Mouse (Mus musculus): Measurements from ENCODE around the gene Gm47841. TPM values are rescaled to one million over a fixed set of nuclear protein-coding genes. Genes with fewer than 3 reads are reported as not detected.
A peak's percentile ranks its signal among the peaks of the same experiment; 100 is the strongest.

Gene Gm47841
- polyA plus RNA-seq, 1 experiment from 2014 or later = 0.14 TPM

DNA sequence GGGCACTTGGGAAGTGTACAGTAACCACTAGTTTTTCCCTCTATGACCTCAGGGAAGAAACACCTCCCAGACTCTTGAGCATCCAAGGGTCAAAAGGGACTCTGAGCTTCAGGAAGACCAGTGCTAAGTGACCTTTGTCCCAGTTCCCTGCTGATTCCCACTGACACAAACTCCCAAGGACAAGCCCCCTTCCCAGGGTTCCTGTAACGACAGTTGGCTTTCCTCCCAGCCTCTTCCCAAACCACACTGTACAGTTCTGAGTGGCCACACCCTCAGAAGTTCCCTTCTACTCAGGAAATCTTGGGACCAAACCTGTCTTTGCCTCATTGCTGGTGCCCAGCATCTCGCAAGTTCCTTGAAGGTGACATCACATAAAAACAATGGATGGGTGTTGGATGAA, 25.5 kb upstream of the Gm47841 start:
- 70% methylated on average over 2 of the region's 2 CpGs for WGBS
- Histone ChIP-seq H3K4me2 (no peak overlapping the region), H3K27ac (replicated peaks) (no peak overlapping the region), H3K4me1 (peaks cover 72% of the 10 kb centered on the region), H3K27me3 (replicated peaks) (no peaks in the 10 kb centered on the region), H3K9me3 (replicated peaks) (no peaks in the 10 kb centered on the region), H3K4me3 (replicated peaks) (no peak overlapping the region), H3K36me3 (no peaks in the 10 kb centered on the region), H3K9ac (replicated peaks) (no peak overlapping the region)
- no peak for ATAC-seq (ENCODE audit: low FRiP score)

DNA sequence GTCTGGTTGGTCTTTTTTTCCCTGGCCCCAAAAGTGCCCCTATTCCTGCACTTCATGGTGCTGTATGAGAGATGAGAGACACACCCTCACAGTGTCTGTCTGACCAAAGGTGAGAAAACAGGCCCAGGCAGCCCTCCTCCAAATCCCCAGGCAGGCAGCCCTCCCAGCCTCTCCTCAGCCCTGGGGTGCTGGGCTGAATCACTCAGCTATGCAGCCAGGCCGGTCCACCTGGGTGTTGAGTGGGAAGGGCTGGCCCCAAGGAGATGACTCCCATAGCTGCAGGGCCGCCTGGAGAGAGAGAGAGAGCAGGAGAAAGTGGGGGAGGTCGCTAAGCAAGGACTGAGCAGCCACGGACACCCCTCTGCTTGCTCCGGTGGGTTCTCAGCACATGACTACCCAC, 23.6 kb upstream of the Gm47841 start:
- Histone ChIP-seq H3K27ac (replicated peaks) (no peak overlapping the region), H3K27me3 (replicated peaks) (no peaks in the 10 kb centered on the region), H3K4me3 (replicated peaks) (no peak overlapping the region), H3K36me3 (no peaks in the 10 kb centered on the region), H3K4me1 (peaks cover 70% of the 10 kb centered on the region), H3K4me2 (no peak overlapping the region), H3K9me3 (replicated peaks) (no peaks in the 10 kb centered on the region), H3K9ac (replicated peaks) (no peak overlapping the region)
- WGBS = 34% methylated on average over 5 of the region's 5 CpGs
- no peak for ATAC-seq (ENCODE audit: low FRiP score)

DNA sequence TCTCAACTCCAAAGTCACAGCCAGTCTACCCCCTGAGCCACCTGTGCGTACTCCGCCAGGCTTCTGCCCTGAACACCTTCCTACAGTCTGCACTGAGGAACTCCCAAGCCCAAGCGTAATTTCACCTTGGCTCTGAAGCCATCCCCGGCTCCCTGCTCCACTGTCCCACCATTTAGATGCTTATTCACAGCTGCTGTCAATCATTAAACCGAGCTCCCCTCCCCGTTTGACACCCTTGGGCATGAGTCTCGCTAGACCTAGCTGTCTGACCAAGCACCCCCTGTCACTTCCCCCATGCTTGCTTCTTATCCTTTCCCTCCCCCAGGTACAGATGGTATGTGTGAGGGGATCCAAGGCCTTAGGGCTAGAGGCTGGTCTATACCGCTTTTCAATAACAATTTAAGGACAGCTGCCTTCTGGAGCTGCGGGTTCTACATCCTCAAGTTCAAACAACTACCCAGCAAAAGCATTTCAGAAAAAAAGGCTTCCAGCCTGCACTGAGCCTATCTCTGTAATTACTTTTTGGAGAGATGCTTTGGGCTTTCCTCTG, 22.5 kb upstream of the Gm47841 start:
- no peak overlapping the region for H3K4me2 ChIP-seq
- no peak overlapping the region for H3K4me3 ChIP-seq (replicated peaks)
- H3K4me1 ChIP-seq = peaks cover 71% of the 10 kb centered on the region
- no peaks in the 10 kb centered on the region for H3K27me3 ChIP-seq (replicated peaks)
- no peak overlapping the region for H3K9ac ChIP-seq (replicated peaks)
- 37% methylated on average over 9 of the region's 9 CpGs for whole genome bisulfite sequencing
- H3K27ac ChIP-seq (replicated peaks) = no peak overlapping the region
- ATAC-seq (ENCODE audit: low FRiP score) = no peak
- H3K36me3 ChIP-seq = no peaks in the 10 kb centered on the region
- no peaks in the 10 kb centered on the region for H3K9me3 ChIP-seq (replicated peaks)

DNA sequence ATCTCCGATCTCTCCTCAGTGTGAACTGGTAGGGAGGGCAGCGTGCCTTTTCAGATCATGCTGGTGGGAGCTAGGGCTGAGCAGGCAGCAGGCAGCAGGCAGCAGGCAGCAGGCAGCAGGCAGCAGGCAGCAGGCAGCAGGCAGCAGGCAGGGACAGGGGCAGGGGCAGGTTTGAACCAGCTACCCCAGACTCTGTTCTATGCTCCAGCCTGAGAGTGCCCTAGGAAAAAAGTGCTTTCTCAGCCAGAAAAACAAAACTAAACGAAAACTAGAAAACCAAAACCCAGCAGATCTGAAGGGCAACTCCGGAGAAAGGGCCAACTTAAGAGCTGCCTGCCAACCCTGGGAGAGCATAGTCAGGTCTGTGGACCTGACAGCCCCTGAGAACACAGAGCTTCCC, 21.5 kb upstream of the Gm47841 start:
- no peak overlapping the region for H3K4me2 ChIP-seq
- H3K36me3 ChIP-seq = no peaks in the 10 kb centered on the region
- no peaks in the 10 kb centered on the region for H3K27me3 ChIP-seq (replicated peaks)
- H3K4me3 ChIP-seq (replicated peaks) = no peak overlapping the region
- H3K27ac ChIP-seq (replicated peaks) = no peak overlapping the region
- WGBS = 52% methylated on average over 4 of the region's 4 CpGs
- no peak overlapping the region for H3K9ac ChIP-seq (replicated peaks)
- no peaks in the 10 kb centered on the region for H3K9me3 ChIP-seq (replicated peaks)
- H3K4me1 ChIP-seq = peaks cover 65% of the 10 kb centered on the region
- no peak for ATAC-seq (ENCODE audit: low FRiP score)

DNA sequence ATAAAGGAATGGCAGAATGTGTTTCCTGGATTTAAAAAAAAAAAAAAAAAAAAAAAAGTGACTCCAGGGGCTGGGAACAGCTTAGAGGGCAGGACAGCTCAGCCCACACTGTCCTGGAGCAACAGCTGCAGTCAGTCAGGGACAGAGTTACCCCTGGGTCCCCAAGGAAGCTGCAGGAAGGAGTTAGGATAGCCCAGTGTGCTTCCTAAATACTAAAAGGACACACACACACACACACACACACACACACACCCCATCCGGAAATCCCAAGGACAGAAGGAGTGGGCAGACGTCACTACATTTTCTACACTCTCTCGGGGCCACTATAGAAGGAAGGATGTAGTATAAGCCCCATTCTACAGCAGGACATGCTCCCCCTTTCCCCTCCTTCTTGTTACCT, 20.8 kb upstream of the Gm47841 start:
- H3K4me1 ChIP-seq = peaks cover 65% of the 10 kb centered on the region
- WGBS = 53% methylated on average over 3 of the region's 3 CpGs

DNA sequence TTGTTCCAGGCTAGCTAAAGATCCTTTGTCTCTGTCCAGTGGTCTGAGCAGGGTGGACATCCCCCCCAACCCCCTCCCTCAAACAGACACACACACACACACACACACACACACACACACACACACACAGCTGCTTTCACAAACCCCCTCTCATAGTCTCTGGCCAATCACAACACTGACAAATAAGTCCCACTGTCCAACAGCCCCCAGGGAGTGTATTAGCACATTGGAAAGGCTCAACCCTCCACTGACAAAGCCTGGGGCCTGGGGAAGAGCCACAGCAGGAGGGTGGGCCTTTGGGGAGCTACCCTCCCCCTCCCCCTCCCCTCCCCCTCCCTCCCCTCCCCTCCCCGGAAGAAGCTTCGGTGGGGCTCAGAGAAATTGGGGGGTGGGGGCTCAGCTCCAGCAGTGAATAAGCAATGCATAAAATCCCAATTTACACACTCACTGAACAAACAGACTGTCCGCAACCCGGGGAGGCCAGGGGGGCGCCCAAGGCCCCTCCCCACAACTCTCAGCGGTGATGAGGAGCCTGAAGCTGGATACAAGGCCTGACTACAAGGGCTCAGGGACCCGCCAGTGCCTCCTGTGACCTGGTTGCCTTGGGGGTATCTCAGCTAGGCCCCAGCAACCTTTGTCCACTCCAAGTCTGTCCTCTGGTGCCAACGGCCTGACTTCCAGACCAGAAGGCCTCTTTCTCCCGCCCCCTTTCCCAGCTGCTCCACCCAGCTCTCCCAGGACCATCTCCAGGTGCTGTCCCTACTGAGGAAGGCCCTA, 19.9 kb upstream of the Gm47841 start:
- Histone ChIP-seq H3K4me1 (peaks cover 70% of the 10 kb centered on the region), H3K4me3 (replicated peaks) (no peak overlapping the region), H3K9ac (replicated peaks) (no peak overlapping the region), H3K9me3 (replicated peaks) (no peaks in the 10 kb centered on the region), H3K27ac (replicated peaks) (no peak overlapping the region), H3K36me3 (no peaks in the 10 kb centered on the region), H3K27me3 (replicated peaks) (no peaks in the 10 kb centered on the region), H3K4me2 (no peak overlapping the region)
- WGBS = 19% methylated on average over 7 of the region's 9 CpGs
- ATAC-seq (ENCODE audit: low FRiP score) = no peak

More for the DNA sequence above, 20.8 kb upstream of the Gm47841 start:
- Histone ChIP-seq H3K9me3 (replicated peaks) (no peaks in the 10 kb centered on the region), H3K4me2 (no peak overlapping the region), H3K27me3 (replicated peaks) (no peaks in the 10 kb centered on the region), H3K27ac (replicated peaks) (no peak overlapping the region), H3K9ac (replicated peaks) (no peak overlapping the region), H3K36me3 (no peaks in the 10 kb centered on the region), H3K4me3 (replicated peaks) (no peak overlapping the region)
- ATAC-seq (ENCODE audit: low FRiP score) = no peak

DNA sequence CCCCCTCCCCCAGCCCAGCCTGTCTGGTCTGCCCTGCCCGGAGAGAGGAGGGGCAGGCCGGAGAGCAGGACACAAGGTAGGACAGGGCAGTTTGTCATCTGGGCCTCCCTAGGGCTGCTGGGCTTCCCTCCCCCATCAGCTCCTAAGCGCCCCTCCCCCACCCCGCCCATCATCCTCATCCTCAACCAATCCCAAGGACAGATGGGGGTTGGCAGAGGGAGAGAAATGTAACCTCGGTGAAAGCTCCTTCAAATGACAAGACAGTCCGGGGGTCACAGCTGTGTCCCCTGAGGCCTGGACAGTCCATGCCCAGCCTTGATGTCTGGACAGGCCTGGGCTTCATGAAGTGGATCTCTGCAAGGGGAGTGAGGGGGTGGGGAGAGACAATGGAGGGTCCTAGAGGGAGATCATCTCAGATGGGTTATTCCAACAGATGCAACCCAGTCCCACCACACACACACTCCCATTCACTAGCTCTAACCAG, 19.2 kb upstream of the Gm47841 start:
- Histone ChIP-seq H3K27ac (replicated peaks) (no peak overlapping the region), H3K4me2 (no peak overlapping the region), H3K9ac (replicated peaks) (no peak overlapping the region), H3K4me3 (replicated peaks) (no peak overlapping the region), H3K36me3 (no peaks in the 10 kb centered on the region), H3K4me1 (peaks cover 70% of the 10 kb centered on the region), H3K27me3 (replicated peaks) (no peaks in the 10 kb centered on the region), H3K9me3 (replicated peaks) (no peaks in the 10 kb centered on the region)
- 9% methylated on average over 5 of the region's 6 CpGs for WGBS
- no peak for ATAC-seq (ENCODE audit: low FRiP score)

DNA sequence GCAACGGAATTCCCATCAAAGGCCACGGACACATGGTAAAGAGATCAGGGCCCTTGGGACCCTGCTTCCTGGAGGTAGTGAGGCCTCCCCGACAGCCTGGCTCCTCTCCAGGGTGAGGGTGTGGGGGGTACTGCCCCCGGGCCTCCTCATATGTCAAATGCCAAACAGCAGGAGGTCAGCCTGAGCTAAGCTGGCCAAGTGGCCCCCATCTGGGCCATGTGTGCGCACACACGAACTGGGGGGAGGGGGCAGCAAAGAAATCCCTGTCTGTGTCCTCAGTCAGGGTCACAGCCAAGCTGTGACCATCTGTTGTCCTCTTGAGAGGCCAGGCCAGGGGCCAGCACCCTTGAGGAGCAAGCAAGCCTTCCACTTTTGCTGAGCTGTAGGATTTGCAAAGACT, 17.9 kb upstream of the Gm47841 start:
- Histone ChIP-seq H3K4me2 (no peak overlapping the region), H3K9me3 (replicated peaks) (no peaks in the 10 kb centered on the region), H3K4me3 (replicated peaks) (no peak overlapping the region), H3K27ac (replicated peaks) (no peak overlapping the region), H3K27me3 (replicated peaks) (no peaks in the 10 kb centered on the region), H3K4me1 (peaks cover 63% of the 10 kb centered on the region), H3K36me3 (no peaks in the 10 kb centered on the region), H3K9ac (replicated peaks) (no peak overlapping the region)
- no peak for ATAC-seq (ENCODE audit: low FRiP score)
- 21% methylated on average over 6 of the region's 6 CpGs for WGBS

DNA sequence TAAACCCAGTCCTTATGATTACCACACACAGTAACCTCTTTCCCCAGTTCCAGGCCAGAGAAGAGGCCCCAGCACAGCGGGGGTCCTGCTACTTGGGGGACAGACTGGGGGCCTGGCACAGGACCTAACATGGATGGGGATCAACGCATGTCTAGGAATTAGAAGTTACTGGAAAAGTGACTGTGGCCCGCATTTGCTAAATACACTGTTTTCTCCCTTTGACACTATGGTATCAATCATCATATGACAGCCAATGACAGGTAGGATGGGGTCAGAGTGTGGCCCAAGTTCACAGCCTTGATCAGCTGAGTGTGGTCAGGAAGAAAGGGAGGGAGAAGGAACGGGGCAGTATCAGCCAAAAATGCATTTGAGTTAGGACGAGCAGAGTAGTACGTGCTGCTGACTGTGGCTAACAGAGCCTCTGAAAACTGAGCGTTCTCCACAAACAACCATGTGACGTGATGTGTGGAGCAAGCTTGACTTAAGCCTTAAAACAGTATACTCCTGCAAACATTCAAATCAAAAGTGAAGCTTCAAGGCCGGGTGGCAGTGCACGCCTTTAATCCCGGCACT, 13.2 kb upstream of the Gm47841 start:
- no peak for ATAC-seq (ENCODE audit: low FRiP score)
- 41% methylated on average over 11 of the region's 11 CpGs for WGBS
- Histone ChIP-seq H3K9me3 (replicated peaks) (no peaks in the 10 kb centered on the region), H3K27ac (replicated peaks) (0 out of 2 replicates have a peak overlapping the region, but pooled peaks have one; percentile 23), H3K27me3 (replicated peaks) (0 out of 2 replicates have a peak, but pooled peaks cover 4% of the 10 kb centered on the region), H3K4me1 (peaks cover 27% of the 10 kb centered on the region), H3K4me3 (replicated peaks) (no peak overlapping the region), H3K4me2 (no peak overlapping the region), H3K36me3 (no peaks in the 10 kb centered on the region), H3K9ac (replicated peaks) (no peak overlapping the region)

DNA sequence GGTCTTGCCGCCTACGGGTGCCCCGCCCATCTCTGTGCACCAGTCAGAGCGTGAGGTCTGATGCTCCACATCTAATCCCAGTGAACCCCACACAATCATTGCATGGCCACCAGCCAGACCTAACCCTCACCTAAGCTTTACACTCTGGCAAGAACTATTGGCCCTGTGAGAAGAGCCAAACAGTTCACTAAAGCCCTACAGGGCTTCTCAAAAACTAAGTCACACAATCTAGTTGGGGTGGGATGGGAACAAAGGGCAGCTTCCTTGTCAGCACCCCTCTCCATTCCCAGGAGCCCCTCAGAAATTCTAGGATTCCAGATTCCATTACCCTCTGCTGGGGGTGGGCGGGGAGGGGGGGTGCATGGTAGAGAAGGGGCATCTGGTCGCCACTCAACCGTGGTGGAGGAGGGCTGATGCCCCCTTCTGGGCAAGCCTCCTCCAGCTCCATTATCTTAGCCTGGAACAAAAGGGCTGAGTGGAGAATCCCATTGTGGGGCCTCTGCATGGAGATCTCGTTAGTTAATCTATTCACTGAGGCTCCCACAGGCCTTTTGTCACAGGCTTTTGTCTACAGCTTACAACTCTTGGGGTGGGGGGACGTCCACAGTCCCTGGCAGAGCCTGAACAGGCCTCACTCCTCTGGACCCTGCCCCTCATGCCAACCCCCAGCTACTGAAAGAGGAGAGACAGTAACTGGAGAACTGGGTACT, 12.5 kb upstream of the Gm47841 start:
- Histone ChIP-seq H3K27me3 (replicated peaks) (peaks cover 10% of the 10 kb centered on the region), H3K9ac (replicated peaks) (no peak overlapping the region), H3K27ac (replicated peaks) (0 out of 2 replicates have a peak overlapping the region, but pooled peaks have one; percentile 23), H3K36me3 (no peaks in the 10 kb centered on the region), H3K4me3 (replicated peaks) (no peak overlapping the region), H3K4me1 (peaks cover 21% of the 10 kb centered on the region; the same call in 1 of the 2 replicates), H3K4me2 (no peak overlapping the region), H3K9me3 (replicated peaks) (no peaks in the 10 kb centered on the region)
- WGBS = 20% methylated on average over 9 of the region's 9 CpGs
- no peak for ATAC-seq (ENCODE audit: low FRiP score)

DNA sequence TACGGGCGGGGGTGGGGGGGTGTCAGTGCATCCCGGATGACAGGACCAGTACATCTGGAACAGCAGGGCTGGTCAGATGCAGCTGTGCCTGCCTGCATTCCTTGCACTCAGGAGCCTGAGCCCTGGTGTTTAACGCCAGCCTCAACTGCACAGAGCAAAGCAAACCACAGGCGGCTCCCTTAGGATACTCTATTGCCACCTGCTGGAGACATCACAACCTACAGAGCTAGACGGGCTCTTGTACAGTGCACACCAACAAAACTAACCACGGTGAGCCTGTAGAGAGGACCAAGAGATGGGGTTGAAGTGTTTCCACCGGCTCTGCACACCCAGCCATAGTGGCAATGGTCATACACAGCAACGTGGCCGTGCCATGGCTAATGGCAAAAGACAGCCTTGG, 9.0 kb upstream of the Gm47841 start:
- H3K4me3 ChIP-seq (replicated peaks) = no peak overlapping the region
- no peak overlapping the region for H3K9ac ChIP-seq (replicated peaks)
- peak; percentile 64; the same call in 1 of the 2 replicates for ATAC-seq (ENCODE audit: low FRiP score)
- H3K36me3 ChIP-seq = no peaks in the 10 kb centered on the region
- peaks cover 40% of the 10 kb centered on the region for H3K27me3 ChIP-seq (replicated peaks)
- 44% methylated on average over 10 of the region's 10 CpGs for whole genome bisulfite sequencing
- peaks cover 35% of the 10 kb centered on the region for H3K4me1 ChIP-seq
- H3K27ac ChIP-seq (replicated peaks) = no peak overlapping the region
- no peaks in the 10 kb centered on the region for H3K9me3 ChIP-seq (replicated peaks)
- no peak overlapping the region for H3K4me2 ChIP-seq

All from neural tube, embryonic 15.5 days (tissue).